Mouse (Mus musculus): ENCODE measurements around the gene Asic4.

GRCm38 (mm10) chr1:75412196-75412595, 38.0 kb upstream of the Asic4 start:
- no peak for TF ChIP-seq POLR2A (IDR thresholded peaks at IDR 0.05; ENCODE audit: control insufficient read depth, extremely low read depth, insufficient read depth, low read length, poor library complexity)
- TF ChIP-seq CTCF (IDR thresholded peaks at IDR 0.05; ENCODE audit: borderline replicate concordance, control insufficient read depth, extremely low read depth, insufficient read depth, low read length, poor library complexity), result no peak

Data from thymus, adult 2 months (tissue).